Mouse (Mus musculus): ENCODE measurements at regions not wholly inside any gene's neighbourhood (a gene's known extent, or its start where the extent isn't known, plus 50 kb on each side); places are given as distances from the start of the nearest gene placed in this dataset.

GRCm38 (mm10) chr5:57396376-57396775, 321.4 kb upstream of the Pcdh7 start:
- no peak for DNase-seq (ENCODE audit: low read depth, low spot score)

GRCm38 (mm10) chr5:57418216-57418615, 299.6 kb upstream of the Pcdh7 start:
- DNase-seq (ENCODE audit: low read depth, low spot score), result no peak

- no peak for DNase-seq (ENCODE audit: low read depth, low spot score)
These were observed 266.7 kb upstream of the Pcdh7 start for GRCm38 (mm10) chr5:57451050-57451449.

- DNase-seq (ENCODE audit: low read depth, low spot score), result no peak
These were observed 266.3 kb upstream of the Pcdh7 start for GRCm38 (mm10) chr5:57451504-57451903.

- no peak for DNase-seq (ENCODE audit: low read depth, low spot score)
These were observed 242.8 kb upstream of the Pcdh7 start for GRCm38 (mm10) chr5:57474978-57475377.

- peak; percentile 38 for DNase-seq (ENCODE audit: low read depth, low spot score)
These were observed 239.9 kb upstream of the Pcdh7 start for GRCm38 (mm10) chr5:57477860-57478259.

All from A20 (cell line).